Mouse (Mus musculus): ENCODE measurements around the gene Fam240b. TPM values are rescaled to one million over a fixed set of nuclear protein-coding genes. Genes with fewer than 3 reads are reported as not detected.
"Not testable (repeated sequence)": the region's sequence is repeated elsewhere in the genome, so short reads cannot be mapped to it uniquely, and the experiment has no call there.

Fam240b gene
- total RNA-seq (2021) = not detected

- DNase-seq (ENCODE audit: low spot score in 2 of 2) = no peak
- intact Hi-C loops (cut with DNase I) = no loop called here
These were observed at the start of gene Fam240b for GRCm38 (mm10) chr13:64497692-64498091. Gene Fam240b (minus strand): TSS chr13:64497792.

- intact Hi-C loops (cut with DNase I) = no loop called here
- no peak for DNase-seq (ENCODE audit: low spot score in 2 of 2)
These were observed 32.5 kb upstream of the Fam240b start for GRCm38 (mm10) chr13:64530139-64530538.

- DNase-seq (ENCODE audit: low spot score in 2 of 2) = peak; percentile 28 to 59
- intact Hi-C loops (cut with DNase I) = no loop called here
These were observed 29.1 kb upstream of the Fam240b start for GRCm38 (mm10) chr13:64526515-64527285.

DNA sequence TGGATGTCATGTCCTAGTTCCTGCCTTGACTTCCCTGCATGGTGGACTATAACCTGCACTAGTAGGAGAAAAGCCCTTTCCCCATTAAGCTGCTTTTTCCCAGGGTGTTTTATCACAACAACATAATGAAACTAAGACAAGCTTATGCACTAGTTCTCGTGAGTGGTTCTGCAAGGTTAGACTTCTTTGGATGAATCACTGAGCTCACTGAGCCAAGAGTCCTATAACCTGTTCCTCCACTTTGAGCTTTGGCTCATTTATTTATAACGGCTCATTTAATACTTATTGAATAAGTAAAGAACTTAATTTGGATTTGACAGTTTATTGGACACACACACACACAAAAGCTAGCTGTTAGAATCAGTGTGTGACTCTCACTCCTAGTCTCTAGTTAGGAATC, 16.7 kb upstream of the Fam240b start:
- no peak for DNase-seq (ENCODE audit: low spot score in 2 of 2)
- intact Hi-C loops (cut with DNase I) = no loop called here

DNA sequence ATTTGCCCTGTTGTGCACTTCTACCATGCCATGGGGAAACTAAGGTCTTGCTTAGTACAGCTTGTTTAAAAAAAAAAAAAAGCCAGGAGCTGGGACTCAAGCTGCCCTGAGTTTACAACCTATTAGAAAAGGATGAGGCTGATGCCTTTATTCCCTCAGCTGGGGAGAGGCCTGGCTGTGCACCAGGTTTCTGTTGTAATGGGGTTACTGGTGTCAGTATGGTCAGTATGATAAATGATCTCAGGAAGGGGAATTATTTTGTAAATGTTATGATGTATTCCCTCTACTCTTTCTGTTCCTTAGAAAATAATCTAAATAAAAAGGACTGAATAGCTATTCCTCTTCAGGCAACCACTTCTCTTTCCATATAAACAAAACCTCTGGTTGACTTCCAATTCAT, 14.0 kb upstream of the Fam240b start:
- no peak for DNase-seq (ENCODE audit: low spot score in 2 of 2)
- intact Hi-C loops (cut with DNase I) = no loop called here

DNA sequence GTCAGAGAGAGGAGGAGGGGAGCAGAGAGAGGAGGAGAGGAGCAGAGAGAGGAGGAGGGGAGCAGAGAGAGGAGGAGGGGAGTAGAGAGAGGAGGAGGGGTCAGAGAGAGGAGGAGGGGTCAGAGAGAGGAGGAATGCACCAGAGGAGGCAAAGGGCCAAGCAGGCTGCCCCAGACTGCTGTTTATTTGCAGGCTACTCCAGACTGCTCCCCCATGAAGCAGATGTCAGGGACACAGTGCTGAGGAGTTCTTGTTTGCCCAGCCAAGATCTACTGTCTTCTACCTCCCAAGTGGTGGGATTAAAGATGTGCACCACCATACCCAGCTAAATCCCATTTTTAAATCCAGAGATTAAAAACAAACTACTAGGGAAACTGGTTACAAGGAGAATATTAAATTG, 9.8 kb upstream of the Fam240b start:
- intact Hi-C loops (cut with DNase I) = no loop called here
- no peak for DNase-seq (ENCODE audit: low spot score in 2 of 2)

- intact Hi-C loops (cut with DNase I) = no loop called here
These were observed 5.2 kb upstream of the Fam240b start for GRCm38 (mm10) chr13:64502833-64503232.

GRCm38 (mm10) chr13:64493586-64493985, 4.0 kb downstream of the Fam240b start:
- intact Hi-C loops (cut with DNase I) = no loop called here
- DNase-seq (ENCODE audit: low spot score in 2 of 2) = no peak

More at GRCm38 (mm10) chr13:64502833-64503232, 5.2 kb upstream of the Fam240b start:
- no peak for DNase-seq (ENCODE audit: low spot score in 2 of 2)

DNA sequence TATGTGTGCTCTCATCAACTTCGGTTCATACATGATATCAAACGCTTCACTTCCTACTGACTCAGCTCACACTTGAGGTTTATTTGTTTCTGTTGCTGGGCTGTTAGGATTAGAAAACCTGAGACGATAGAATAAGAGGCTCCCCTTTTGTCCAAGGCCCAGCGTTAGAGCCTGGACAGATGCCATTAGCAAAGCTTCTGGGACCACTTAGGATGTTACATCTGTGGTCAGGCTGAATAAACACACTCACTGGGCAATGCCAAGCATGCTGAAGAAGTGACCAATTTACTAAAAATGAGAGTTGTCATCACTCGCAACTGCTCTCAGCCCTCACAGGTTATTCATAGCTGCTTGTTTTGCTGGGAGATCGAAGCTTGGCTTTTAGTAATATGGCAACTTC, 7.7 kb downstream of the Fam240b start:
- no peak for DNase-seq (ENCODE audit: low spot score in 2 of 2)
- intact Hi-C loops (cut with DNase I) = no loop called here

GRCm38 (mm10) chr13:64479960-64480359, 17.6 kb downstream of the Fam240b start:
- intact Hi-C loops (cut with DNase I) = no loop called here
- no peak for DNase-seq (ENCODE audit: low spot score in 2 of 2)

- intact Hi-C loops (cut with DNase I) = no loop called here
- DNase-seq (ENCODE audit: low spot score in 2 of 2) = no peak
These were observed 19.6 kb downstream of the Fam240b start for GRCm38 (mm10) chr13:64477968-64478367.

GRCm38 (mm10) chr13:64467886-64468285, 29.7 kb downstream of the Fam240b start:
- DNase-seq (ENCODE audit: low spot score in 2 of 2) = no peak
- intact Hi-C loops (cut with DNase I) = no loop called here

DNA sequence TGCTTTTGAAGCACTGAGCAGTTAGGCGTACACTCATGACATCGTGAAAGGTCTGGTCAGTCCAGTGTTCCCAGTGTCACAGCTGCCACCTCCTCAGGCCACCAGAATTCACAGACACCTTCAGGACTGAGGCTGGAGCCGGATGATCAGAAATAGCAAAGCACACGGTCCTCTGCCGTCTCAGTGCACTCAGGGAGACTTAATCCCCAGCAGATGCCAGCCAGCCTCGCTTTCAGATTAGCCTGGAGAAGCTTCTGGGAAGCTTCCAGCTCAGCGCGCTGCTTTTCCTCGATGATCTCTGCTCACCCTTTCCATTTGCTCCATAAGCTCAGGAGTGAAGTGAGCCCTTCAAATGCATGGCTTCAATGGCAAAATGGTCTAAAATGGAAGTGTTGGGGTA, 32.4 kb downstream of the Fam240b start:
- intact Hi-C loops (cut with DNase I) = no loop called here
- peak in 1 of 2 experiments; percentile 19 for DNase-seq (ENCODE audit: low spot score in 2 of 2)

- DNase-seq (ENCODE audit: low spot score in 2 of 2) = no peak
- intact Hi-C loops (cut with DNase I) = no loop called here
These were observed 35.0 kb downstream of the Fam240b start for GRCm38 (mm10) chr13:64462581-64462980.

GRCm38 (mm10) chr13:64458181-64458580, 39.4 kb downstream of the Fam240b start:
- intact Hi-C loops (cut with DNase I) = no loop called here
- DNase-seq (ENCODE audit: low spot score in 2 of 2) = no peak

DNA sequence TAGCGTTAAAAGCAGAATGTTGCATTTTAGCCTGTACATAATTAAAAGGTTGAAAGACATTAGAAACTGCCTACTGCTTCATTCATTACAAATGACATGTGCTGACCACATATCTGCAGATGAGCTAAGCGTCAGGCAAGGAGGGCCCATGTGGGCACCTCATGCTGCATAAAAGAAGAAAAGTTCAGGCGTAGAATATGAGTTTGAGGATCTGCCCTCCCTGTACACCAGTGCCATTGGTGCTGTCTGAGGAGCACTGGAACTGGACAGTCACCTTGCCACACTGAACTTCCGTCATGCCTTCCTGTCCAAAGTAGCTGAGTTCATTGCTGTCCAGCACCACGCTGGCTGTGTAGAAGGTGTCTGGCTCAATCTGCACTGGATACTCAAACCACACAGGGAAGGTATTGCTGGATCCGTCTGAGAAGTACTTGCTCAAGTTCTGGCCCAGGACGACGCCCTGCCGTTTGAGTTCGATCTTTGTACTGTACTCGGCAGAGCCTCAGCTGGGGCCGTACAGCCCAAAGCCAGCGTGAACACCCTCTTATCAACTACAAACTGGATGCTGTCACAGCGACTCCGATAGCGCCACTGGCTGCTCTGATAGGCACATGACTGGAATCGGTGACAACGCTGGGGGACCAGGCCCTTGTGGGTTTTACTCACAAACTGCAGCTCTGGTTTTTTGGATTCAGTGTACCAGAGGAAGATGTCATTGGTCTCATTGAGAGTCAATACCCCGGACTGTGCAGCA, 40.2 kb downstream of the Fam240b start:
- DNase-seq (ENCODE audit: low spot score in 2 of 2); intact Hi-C loops (cut with DNase I): not testable (repeated sequence)

DNA sequence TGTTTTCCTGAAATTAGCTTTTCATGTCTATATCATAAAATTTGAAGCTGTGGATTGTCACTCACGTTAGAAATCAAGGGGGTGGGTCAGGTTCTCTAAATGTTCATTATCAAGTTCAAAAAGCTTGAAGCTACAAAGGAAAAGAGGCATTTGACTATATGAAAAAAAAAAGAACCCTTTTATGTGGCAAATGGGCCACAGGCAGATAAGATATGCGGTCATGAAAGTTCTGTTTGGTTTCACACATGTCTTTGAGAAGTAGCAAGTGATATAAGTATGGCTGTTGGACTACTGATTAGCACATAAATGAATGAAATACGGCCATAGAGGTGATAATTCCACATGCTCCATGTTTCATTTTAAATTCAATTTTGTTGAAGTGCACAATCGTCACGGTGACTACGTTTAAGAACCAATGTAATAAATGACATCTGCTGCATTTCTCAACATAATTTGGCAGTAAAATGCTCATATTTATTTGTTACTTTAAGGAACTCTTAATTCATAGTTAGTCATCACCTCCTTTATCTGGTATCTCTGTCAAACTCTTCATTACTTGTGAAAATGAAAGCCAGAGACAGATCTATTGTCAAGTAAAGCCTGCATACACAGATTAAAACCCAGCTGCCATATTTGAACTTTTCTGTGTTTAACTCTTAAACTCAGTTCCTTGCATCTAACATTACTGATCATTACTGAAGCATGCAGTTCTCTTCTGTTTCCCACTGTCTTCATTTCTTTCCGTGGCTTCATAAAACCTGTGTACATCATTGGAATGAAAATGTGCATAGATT, 47.4 kb downstream of the Fam240b start:
- DNase-seq (ENCODE audit: low spot score in 2 of 2) = no peak
- intact Hi-C loops (cut with DNase I) = no loop called here

DNA sequence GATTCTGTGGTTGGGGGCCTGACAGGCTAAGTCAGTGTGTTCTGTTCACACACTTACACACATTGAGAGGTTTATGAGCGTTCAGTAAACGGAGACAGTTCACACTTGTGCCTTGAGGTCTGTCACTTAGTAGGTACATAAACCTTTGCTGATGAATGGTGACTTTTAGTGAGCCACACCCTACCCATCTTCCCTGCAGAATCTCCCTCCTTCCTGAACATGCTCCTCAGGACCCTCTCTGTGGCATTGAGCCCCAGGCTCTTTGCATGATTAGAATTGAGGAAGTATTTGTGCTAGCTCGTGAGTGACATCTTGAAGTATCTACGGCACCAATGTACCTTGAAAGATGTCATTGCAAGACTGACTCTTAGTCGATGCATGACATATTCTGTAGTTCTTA, 48.9 kb downstream of the Fam240b start:
- no peak for DNase-seq (ENCODE audit: low spot score in 2 of 2)
- intact Hi-C loops (cut with DNase I) = loop anchor here (1.0 to 5.0 kb wide), 4 partner anchors 125 to 664 kb away; partner anchors contain the start of gene Mfsd14b

GRCm38 (mm10) chr13:64447947-64448346, 49.6 kb downstream of the Fam240b start:
- peak; percentile 39 to 59 for DNase-seq (ENCODE audit: low spot score in 2 of 2)
- intact Hi-C loops (cut with DNase I) = loop anchor here (1.0 to 5.0 kb wide), 4 partner anchors 125 to 664 kb away; partner anchors contain the start of gene Mfsd14b
